Mouse (Mus musculus) erythroblast, embryonic 14.5 days (primary cell): Measurements from ENCODE around the gene Tent5c. TPM values are rescaled to one million over a fixed set of nuclear protein-coding genes. Genes with fewer than 3 reads are reported as not detected.
A peak's percentile ranks its signal among the peaks of the same experiment; 100 is the strongest.

Experiments
- H3K27me3 ChIP-seq: 2 replicates; pipeline ENCODE4 v1.6.1; 2012; ENCODE audit warnings: inconsistent platforms; ENCODE audit not compliant: control insufficient read depth
- H3K36me3 ChIP-seq: 2 replicates; pipeline ENCODE4 v1.6.1; 2012; ENCODE audit warnings: mild to moderate bottlenecking, inconsistent platforms; ENCODE audit not compliant: control insufficient read depth
- H3K4me1 ChIP-seq: 2 replicates; pipeline ENCODE4 v1.6.1; 2012; ENCODE audit warnings: inconsistent platforms; ENCODE audit not compliant: control insufficient read depth
- H3K4me3 ChIP-seq: replicated peaks from 2 replicates; pipeline ENCODE3; 2012; ENCODE audit warnings: moderate library complexity, mild to moderate bottlenecking, inconsistent platforms
- H3K9me3 ChIP-seq: 2 replicates; pipeline ENCODE4 v1.6.1; 2012; ENCODE audit warnings: low read length, inconsistent platforms, mixed read lengths; ENCODE audit not compliant: control insufficient read depth
- GATA1 ChIP-seq: IDR thresholded peaks from 2 replicates; pipeline ENCODE4 v1.6.1; 2012; ENCODE audit warnings: low read length, inconsistent platforms, mixed read lengths
- TAL1 ChIP-seq: IDR thresholded peaks from 3 replicates; pipeline ENCODE4 v1.6.1; 2012; ENCODE audit warnings: low read length, inconsistent platforms, mixed read lengths
- polyA plus RNA-seq: library from polyadenylated mRNA; stranded (reverse); fragments of >175 nt; gene quantifications from 2 replicates; pipeline ENCODE4 v1.2.3, GENCODE M21; 2012

Tent5c gene
- polyA plus RNA-seq, 1 experiment, result 9.3 TPM

- Histone ChIP-seq H3K36me3 (peaks cover 54% of the 10 kb centered on the region), H3K9me3 (peaks cover 3% of the 10 kb centered on the region; the same call in 1 of the 2 replicates), H3K4me3 (no peak overlapping the region), H3K4me1 (peaks cover 38% of the 10 kb centered on the region), H3K27me3 (no peaks in the 10 kb centered on the region)
- TF ChIP-seq GATA1, result no peak
- no peak for TF ChIP-seq TAL1
These were observed 26.7 kb downstream of the Tent5c start for GRCm38 (mm10) chr3:100462235-100463083.

GRCm38 (mm10) chr3:100460510-100460909, 28.6 kb downstream of the Tent5c start:
- Histone ChIP-seq H3K36me3 (peaks cover 34% of the 10 kb centered on the region), H3K9me3 (peaks cover 3% of the 10 kb centered on the region; the same call in 1 of the 2 replicates), H3K4me3 (no peak overlapping the region), H3K27me3 (no peaks in the 10 kb centered on the region), H3K4me1 (peaks cover 34% of the 10 kb centered on the region)
- no peak for TF ChIP-seq GATA1
- no peak for TF ChIP-seq TAL1

GRCm38 (mm10) chr3:100443798-100444500, 45.2 kb downstream of the Tent5c start:
- Histone ChIP-seq H3K9me3 (no peaks in the 10 kb centered on the region), H3K4me1 (peaks cover 76% of the 10 kb centered on the region), H3K4me3 (no peak overlapping the region), H3K27me3 (peaks cover 4% of the 10 kb centered on the region), H3K36me3 (no peaks in the 10 kb centered on the region)
- TF ChIP-seq GATA1 (no peak), TAL1 (no peak)

- no peaks in the 10 kb centered on the region for H3K36me3 ChIP-seq
- no peak overlapping the region for H3K4me3 ChIP-seq
- peaks cover 89% of the 10 kb centered on the region for H3K4me1 ChIP-seq
- H3K9me3 ChIP-seq, result no peaks in the 10 kb centered on the region
- H3K27me3 ChIP-seq, result peaks cover 2% of the 10 kb centered on the region
- TF ChIP-seq GATA1 (no peak), TAL1 (no peak)
These were observed 46.6 kb downstream of the Tent5c start for GRCm38 (mm10) chr3:100442499-100442898.

GRCm38 (mm10) chr3:100440754-100441153, 48.4 kb downstream of the Tent5c start:
- TF ChIP-seq GATA1 (peak; percentile 22; the same call in 1 of the 2 replicates), TAL1 (no peak)
- Histone ChIP-seq H3K27me3 (no peaks in the 10 kb centered on the region; the same call in 1 of the 2 replicates), H3K9me3 (no peaks in the 10 kb centered on the region), H3K4me3 (no peak overlapping the region), H3K36me3 (no peaks in the 10 kb centered on the region; the same call in 1 of the 2 replicates), H3K4me1 (peaks cover 90% of the 10 kb centered on the region)

GRCm38 (mm10) chr3:100440009-100440408, 49.1 kb downstream of the Tent5c start:
- Histone ChIP-seq H3K4me1 (peaks cover 88% of the 10 kb centered on the region), H3K4me3 (peak overlapping the region; percentile 53), H3K27me3 (no peaks in the 10 kb centered on the region), H3K36me3 (no peaks in the 10 kb centered on the region; the same call in 1 of the 2 replicates), H3K9me3 (no peaks in the 10 kb centered on the region)
- TF ChIP-seq GATA1, result no peak
- TF ChIP-seq TAL1, result no peak

GRCm38 (mm10) chr3:100439088-100439487, 50.0 kb downstream of the Tent5c start:
- TF ChIP-seq TAL1, result no peak
- no peak for TF ChIP-seq GATA1
- no peaks in the 10 kb centered on the region; the same call in 1 of the 2 replicates for H3K36me3 ChIP-seq
- peaks cover 86% of the 10 kb centered on the region for H3K4me1 ChIP-seq
- peak overlapping the region; percentile 53 for H3K4me3 ChIP-seq
- H3K27me3 ChIP-seq, result no peaks in the 10 kb centered on the region
- H3K9me3 ChIP-seq, result no peaks in the 10 kb centered on the region

- H3K4me1 ChIP-seq, result peaks cover 86% of the 10 kb centered on the region
- H3K4me3 ChIP-seq, result peak overlapping the region; percentile 53
- H3K36me3 ChIP-seq, result no peaks in the 10 kb centered on the region; the same call in 1 of the 2 replicates
- no peaks in the 10 kb centered on the region for H3K27me3 ChIP-seq
- peak; percentile 97 for TF ChIP-seq TAL1
- TF ChIP-seq GATA1, result peak; percentile 91
- no peaks in the 10 kb centered on the region for H3K9me3 ChIP-seq
These were observed 50.6 kb downstream of the Tent5c start for GRCm38 (mm10) chr3:100438461-100439002.

- peaks cover 78% of the 10 kb centered on the region for H3K4me1 ChIP-seq
These were observed 52.4 kb downstream of the Tent5c start for GRCm38 (mm10) chr3:100436756-100437155.

More at GRCm38 (mm10) chr3:100436756-100437155, 52.4 kb downstream of the Tent5c start:
- H3K9me3 ChIP-seq, result no peaks in the 10 kb centered on the region
- TF ChIP-seq GATA1 (peak; percentile 62), TAL1 (no peak)
- H3K27me3 ChIP-seq, result no peaks in the 10 kb centered on the region
- H3K36me3 ChIP-seq, result no peaks in the 10 kb centered on the region; the same call in 1 of the 2 replicates
- H3K4me3 ChIP-seq, result no peak overlapping the region
